Mouse (Mus musculus) heart, postnatal 0 days (tissue): Measurements from ENCODE around the gene Atf4.

Source experiments
- CTCF ChIP-seq: IDR thresholded peaks from 2 replicates; pipeline ENCODE4 v1.5.1; 2016; ENCODE audit warnings: antibody characterized with exemption, control low read depth, low read depth
- EP300 ChIP-seq: IDR thresholded peaks from 2 replicates; pipeline ENCODE4 v1.6.1; 2016; ENCODE audit warnings: antibody characterized with exemption, low read depth

DNA sequence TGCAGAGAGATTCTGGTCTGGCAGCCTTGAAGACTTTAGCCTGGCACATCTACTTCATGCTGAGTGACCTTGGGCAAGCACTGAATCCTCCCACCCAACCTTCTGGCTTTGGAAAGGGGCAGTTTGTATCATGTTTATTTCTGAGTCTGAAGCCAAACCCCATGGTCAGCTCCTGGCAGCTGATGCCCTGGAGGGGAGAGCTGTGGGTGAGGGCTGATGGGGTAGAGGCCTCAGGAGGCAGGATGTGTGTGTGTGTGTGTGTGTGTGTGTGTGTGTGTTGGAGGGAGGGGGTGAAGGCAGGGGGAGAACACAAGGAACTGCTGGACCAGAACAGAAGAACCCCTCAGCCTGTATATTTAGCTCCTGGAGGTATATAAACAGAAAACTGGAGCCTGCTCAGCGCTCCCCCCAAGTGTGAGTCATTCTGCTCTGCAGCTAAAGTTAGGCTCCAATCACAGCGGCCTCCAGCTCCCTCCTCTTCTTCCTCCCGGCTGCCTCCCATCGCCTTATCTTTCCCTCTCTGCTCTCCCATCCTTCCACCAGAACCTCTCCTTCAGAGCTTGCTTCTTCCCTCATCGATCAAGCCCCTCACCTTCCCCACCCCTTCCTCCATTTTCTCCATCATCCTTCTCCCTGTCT is 23.3 kb downstream of the Atf4 start:
- TF ChIP-seq CTCF (no peak), EP300 (no peak)
